Mouse (Mus musculus): Measurements from ENCODE around the gene Caskin1. TPM values are rescaled to one million over a fixed set of nuclear protein-coding genes. Genes with fewer than 3 reads are reported as not detected.

Gene Caskin1
- total RNA-seq (2014; fragmentation: Nextera tagmentation) (not detected in 2 replicates), total RNA-seq (2017) (0.11 and 0.29 TPM in 2 replicates), polyA plus RNA-seq (2012) (not detected in 2 replicates)

DNA sequence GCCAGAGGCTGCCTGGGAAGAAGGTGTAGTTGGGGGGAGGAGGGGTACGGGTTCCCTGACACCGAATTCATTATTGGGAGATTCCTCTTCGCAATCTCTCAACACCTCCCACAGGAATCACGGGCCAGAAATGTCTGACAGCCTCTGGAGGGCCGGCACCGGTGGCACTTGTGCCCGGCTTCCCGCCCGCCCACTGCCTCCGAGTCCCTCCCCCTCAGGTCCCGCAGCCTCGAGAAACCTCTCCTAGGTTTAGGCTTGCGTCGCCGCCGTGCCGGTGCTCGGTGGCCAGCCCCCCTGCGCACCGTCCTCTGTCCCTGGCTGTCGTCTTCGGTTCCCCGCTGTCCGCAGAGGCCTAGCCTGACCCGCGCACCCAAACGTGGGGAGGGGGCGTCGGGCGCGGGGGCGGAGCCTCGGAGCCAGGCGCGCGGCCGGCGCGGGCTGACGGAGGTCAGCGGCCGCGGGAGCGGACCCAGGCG, at the start of gene Caskin1:
Caskin1 (plus strand) TSS at position 416 of the 476 bp plus-strand sequence.
- Histone ChIP-seq H3K36me3 (replicated peaks) (no peaks in the 10 kb centered on the region), H3K9me3 (replicated peaks) (peaks cover 9% of the 10 kb centered on the region), H3K27me3 (ENCODE audit: insufficient read depth, low read length) (peaks cover 62% of the 10 kb centered on the region), H3K4me3 (ENCODE audit: low read depth, low read length) (peak within 1 kb of the TSS; percentile 27; the same call in 1 of the 2 replicates), H3K4me1 (ENCODE audit: insufficient read depth, low read depth, low read length) (peaks cover 13% of the 10 kb centered on the region)
- ATAC-seq (ENCODE audit: extremely low read depth, insufficient number of reproducible peaks, low FRiP score, poor library complexity, severe bottlenecking) (no peak), DNase-seq (ENCODE audit: low spot score) (no peak)
- TF ChIP-seq POLR2AphosphoS5 (IDR thresholded peaks at IDR 0.05; ENCODE audit: insufficient replicate concordance, low read depth, low read length) = no peak
- no peak for TF ChIP-seq GATA1 (IDR thresholded peaks at IDR 0.05; ENCODE audit: borderline replicate concordance, low read length)
- no peak for TF ChIP-seq GATA2 (IDR thresholded peaks at IDR 0.05; ENCODE audit: borderline replicate concordance, low read depth, low read length)
- no peak for TF ChIP-seq TAL1 (conservative IDR thresholded peaks at IDR 0.05; ENCODE audit: low read depth, low read length)
- TF ChIP-seq CTCF (IDR thresholded peaks at IDR 0.05; ENCODE audit: low read depth, low read length) = no peak

DNA sequence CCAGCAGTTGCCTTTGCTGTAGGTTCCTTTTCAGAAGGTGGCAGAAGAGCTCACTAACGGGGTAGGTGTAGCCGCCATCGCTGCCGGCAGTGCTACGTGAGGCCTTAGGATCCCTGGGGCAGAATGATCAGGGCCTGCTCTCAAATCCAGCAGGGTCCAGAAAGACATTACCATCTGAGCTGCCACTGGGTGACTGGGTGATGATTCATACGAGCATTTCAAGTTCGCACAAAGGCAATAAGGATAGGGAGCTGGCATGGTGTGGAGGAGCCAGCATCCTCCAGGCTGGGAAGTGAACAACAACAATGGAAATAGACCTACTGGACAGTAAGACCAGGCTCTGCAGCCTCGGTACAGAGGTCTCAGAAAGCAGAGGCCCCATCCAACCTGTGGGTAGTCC, 48.0 kb upstream of the Caskin1 start:
- Histone ChIP-seq H3K27me3 (ENCODE audit: insufficient read depth, low read length) (no peaks in the 10 kb centered on the region), H3K9me3 (replicated peaks) (no peaks in the 10 kb centered on the region), H3K4me3 (ENCODE audit: low read depth, low read length) (no peak overlapping the region), H3K36me3 (replicated peaks) (peaks cover 100% of the 10 kb centered on the region), H3K4me1 (ENCODE audit: insufficient read depth, low read depth, low read length) (no peaks in the 10 kb centered on the region)
- ATAC-seq (ENCODE audit: extremely low read depth, insufficient number of reproducible peaks, low FRiP score, poor library complexity, severe bottlenecking) (no peak), DNase-seq (ENCODE audit: low spot score) (no peak)
- TF ChIP-seq GATA1 (IDR thresholded peaks at IDR 0.05; ENCODE audit: borderline replicate concordance, low read length) (no peak), CTCF (IDR thresholded peaks at IDR 0.05; ENCODE audit: low read depth, low read length) (no peak), GATA2 (IDR thresholded peaks at IDR 0.05; ENCODE audit: borderline replicate concordance, low read depth, low read length) (no peak), TAL1 (conservative IDR thresholded peaks at IDR 0.05; ENCODE audit: low read depth, low read length) (no peak), POLR2AphosphoS5 (IDR thresholded peaks at IDR 0.05; ENCODE audit: insufficient replicate concordance, low read depth, low read length) (no peak)

DNA sequence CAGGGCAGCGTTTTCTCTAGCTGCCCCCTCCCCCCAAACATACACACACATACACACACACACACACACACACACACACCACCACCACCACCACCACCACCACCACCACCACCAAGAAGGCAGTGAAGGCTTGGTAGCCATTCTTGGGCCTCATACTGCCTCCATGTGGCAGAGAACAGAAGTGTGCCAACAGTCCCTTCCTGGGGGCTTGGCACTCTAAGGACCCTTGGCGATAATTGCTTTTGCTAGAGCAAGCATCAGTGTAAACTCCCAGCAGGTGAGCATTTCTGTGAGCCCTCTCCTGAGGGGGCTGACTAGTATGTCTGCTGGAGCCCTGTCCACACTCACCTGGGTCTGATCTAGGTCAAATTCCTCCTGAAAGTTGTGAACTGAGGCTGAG, 47.3 kb upstream of the Caskin1 start:
- peaks cover 100% of the 10 kb centered on the region for H3K36me3 ChIP-seq (replicated peaks)
- TF ChIP-seq GATA1 (IDR thresholded peaks at IDR 0.05; ENCODE audit: borderline replicate concordance, low read length) (no peak), GATA2 (IDR thresholded peaks at IDR 0.05; ENCODE audit: borderline replicate concordance, low read depth, low read length) (no peak), CTCF (IDR thresholded peaks at IDR 0.05; ENCODE audit: low read depth, low read length) (no peak), POLR2AphosphoS5 (IDR thresholded peaks at IDR 0.05; ENCODE audit: insufficient replicate concordance, low read depth, low read length) (no peak), TAL1 (conservative IDR thresholded peaks at IDR 0.05; ENCODE audit: low read depth, low read length) (no peak)
- no peak for DNase-seq (ENCODE audit: low spot score)
- no peaks in the 10 kb centered on the region for H3K9me3 ChIP-seq (replicated peaks)
- no peak overlapping the region for H3K4me3 ChIP-seq (ENCODE audit: low read depth, low read length)
- no peak for ATAC-seq (ENCODE audit: extremely low read depth, insufficient number of reproducible peaks, low FRiP score, poor library complexity, severe bottlenecking)
- H3K4me1 ChIP-seq (ENCODE audit: insufficient read depth, low read depth, low read length) = no peaks in the 10 kb centered on the region
- H3K27me3 ChIP-seq (ENCODE audit: insufficient read depth, low read length) = no peaks in the 10 kb centered on the region

DNA sequence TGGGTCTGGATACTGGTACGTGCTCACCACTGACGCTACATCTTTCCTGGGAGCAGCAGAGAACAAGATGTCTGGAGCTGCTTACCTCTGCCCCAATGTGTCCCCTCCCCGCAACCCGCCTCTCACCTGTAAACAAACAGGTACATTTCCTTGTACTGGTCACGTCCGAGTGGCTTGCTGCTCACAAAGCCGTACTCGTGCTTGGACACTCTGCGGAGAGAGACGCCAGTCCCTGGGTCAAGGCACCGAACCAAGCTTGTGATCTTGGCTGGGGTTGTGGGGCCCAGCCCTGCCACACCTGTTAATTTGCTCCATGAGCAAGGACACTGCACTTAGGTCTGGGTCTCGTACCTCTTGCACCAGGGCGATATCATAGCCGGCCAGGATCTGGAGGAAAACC, 46.3 kb upstream of the Caskin1 start:
- DNase-seq (ENCODE audit: low spot score) = no peak
- H3K36me3 ChIP-seq (replicated peaks) = peaks cover 100% of the 10 kb centered on the region
- no peak overlapping the region for H3K4me3 ChIP-seq (ENCODE audit: low read depth, low read length)
- H3K9me3 ChIP-seq (replicated peaks) = no peaks in the 10 kb centered on the region
- TF ChIP-seq GATA2 (IDR thresholded peaks at IDR 0.05; ENCODE audit: borderline replicate concordance, low read depth, low read length) (no peak), GATA1 (IDR thresholded peaks at IDR 0.05; ENCODE audit: borderline replicate concordance, low read length) (no peak), TAL1 (conservative IDR thresholded peaks at IDR 0.05; ENCODE audit: low read depth, low read length) (no peak), CTCF (IDR thresholded peaks at IDR 0.05; ENCODE audit: low read depth, low read length) (no peak), POLR2AphosphoS5 (IDR thresholded peaks at IDR 0.05; ENCODE audit: insufficient replicate concordance, low read depth, low read length) (no peak)
- ATAC-seq (ENCODE audit: extremely low read depth, insufficient number of reproducible peaks, low FRiP score, poor library complexity, severe bottlenecking) = no peak
- H3K4me1 ChIP-seq (ENCODE audit: insufficient read depth, low read depth, low read length) = peaks cover 2% of the 10 kb centered on the region; the same call in 1 of the 2 replicates
- H3K27me3 ChIP-seq (ENCODE audit: insufficient read depth, low read length) = no peaks in the 10 kb centered on the region

DNA sequence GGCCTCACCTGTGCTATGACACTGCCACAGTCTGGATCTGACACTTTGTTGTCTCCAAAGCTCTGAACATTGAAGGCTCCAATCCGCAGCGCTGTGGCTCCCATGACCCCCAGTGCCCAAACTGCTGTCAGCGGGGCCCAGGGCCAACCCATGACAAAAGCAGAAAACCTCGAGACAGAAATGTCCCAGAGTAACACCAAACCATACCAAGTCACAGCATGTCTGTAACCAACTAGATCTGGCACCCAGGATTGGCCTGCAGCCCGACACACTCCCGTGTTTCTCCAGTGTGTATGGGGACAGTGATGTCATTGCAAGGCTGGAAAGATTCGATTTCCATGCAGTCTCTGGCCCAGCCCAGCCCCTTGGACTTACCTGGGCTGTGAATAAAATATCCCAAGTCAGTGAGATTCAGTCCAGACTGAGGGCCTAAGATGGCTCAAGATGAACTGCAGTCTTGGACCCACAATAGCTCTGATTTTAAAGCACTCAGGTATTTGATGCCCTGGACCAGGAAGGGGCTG, 45.7 kb upstream of the Caskin1 start, which contains the start of gene Dnase1l2:
Dnase1l2 (minus strand) TSS at position 474 of the 524 bp plus-strand sequence.
- ATAC-seq (ENCODE audit: extremely low read depth, insufficient number of reproducible peaks, low FRiP score, poor library complexity, severe bottlenecking) = no peak
- Histone ChIP-seq H3K9me3 (replicated peaks) (no peaks in the 10 kb centered on the region), H3K4me3 (ENCODE audit: low read depth, low read length) (no peak within 1 kb of the TSS), H3K27me3 (ENCODE audit: insufficient read depth, low read length) (no peaks in the 10 kb centered on the region), H3K36me3 (replicated peaks) (peaks cover 100% of the 10 kb centered on the region), H3K4me1 (ENCODE audit: insufficient read depth, low read depth, low read length) (peaks cover 4% of the 10 kb centered on the region; the same call in 1 of the 2 replicates)
- no peak for TF ChIP-seq GATA2 (IDR thresholded peaks at IDR 0.05; ENCODE audit: borderline replicate concordance, low read depth, low read length)
- TF ChIP-seq CTCF (IDR thresholded peaks at IDR 0.05; ENCODE audit: low read depth, low read length) = no peak
- no peak for TF ChIP-seq TAL1 (conservative IDR thresholded peaks at IDR 0.05; ENCODE audit: low read depth, low read length)
- TF ChIP-seq POLR2AphosphoS5 (IDR thresholded peaks at IDR 0.05; ENCODE audit: insufficient replicate concordance, low read depth, low read length) = no peak
- TF ChIP-seq GATA1 (IDR thresholded peaks at IDR 0.05; ENCODE audit: borderline replicate concordance, low read length) = no peak
- no peak for DNase-seq (ENCODE audit: low spot score)

DNA sequence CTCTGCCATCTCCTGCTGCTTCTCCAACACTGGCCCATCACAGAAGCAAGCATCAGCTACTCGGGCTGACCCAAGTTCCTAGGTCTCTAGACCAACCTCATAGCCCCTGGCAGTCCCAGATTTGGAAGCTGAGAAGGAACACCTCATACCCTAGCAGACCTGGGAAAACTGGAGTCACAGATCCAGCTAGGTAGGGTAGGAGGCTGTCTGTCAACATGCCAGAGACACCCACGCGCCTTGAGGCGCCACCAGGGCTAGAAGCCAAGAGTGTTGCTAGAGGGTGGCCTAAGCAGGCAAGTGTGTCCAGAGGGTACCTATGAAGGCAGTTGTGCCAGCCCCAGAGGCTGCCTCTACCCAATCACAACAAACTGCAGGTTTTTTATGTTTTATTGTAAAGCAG, 45.0 kb upstream of the Caskin1 start:
- Histone ChIP-seq H3K27me3 (ENCODE audit: insufficient read depth, low read length) (no peaks in the 10 kb centered on the region), H3K9me3 (replicated peaks) (no peaks in the 10 kb centered on the region), H3K4me1 (ENCODE audit: insufficient read depth, low read depth, low read length) (peaks cover 4% of the 10 kb centered on the region; the same call in 1 of the 2 replicates), H3K4me3 (ENCODE audit: low read depth, low read length) (no peak overlapping the region), H3K36me3 (replicated peaks) (peaks cover 100% of the 10 kb centered on the region)
- no peak for TF ChIP-seq GATA1 (IDR thresholded peaks at IDR 0.05; ENCODE audit: borderline replicate concordance, low read length)
- DNase-seq (ENCODE audit: low spot score) = no peak
- no peak for ATAC-seq (ENCODE audit: extremely low read depth, insufficient number of reproducible peaks, low FRiP score, poor library complexity, severe bottlenecking)
